Mouse (Mus musculus) thymus, adult 2 months (tissue): ENCODE results near the gene Med11.

ENCODE experiments used
- CTCF ChIP-seq: fragments of 200-500 bp; IDR thresholded peaks from 2 replicates; pipeline ENCODE4 v1.5.1; 2012; ENCODE audit warnings: mild to moderate bottlenecking, control low read depth, low read length, moderate library complexity, borderline replicate concordance; ENCODE audit not compliant: control insufficient read depth, poor library complexity, insufficient read depth; ENCODE audit errors: extremely low read depth
- POLR2A ChIP-seq: fragments of 200-500 bp; IDR thresholded peaks from 2 replicates; pipeline ENCODE4 v1.6.1; 2012; ENCODE audit warnings: mild to moderate bottlenecking, low read length, control low read depth, moderate library complexity; ENCODE audit not compliant: control insufficient read depth, poor library complexity, insufficient read depth; ENCODE audit errors: extremely low read depth

DNA sequence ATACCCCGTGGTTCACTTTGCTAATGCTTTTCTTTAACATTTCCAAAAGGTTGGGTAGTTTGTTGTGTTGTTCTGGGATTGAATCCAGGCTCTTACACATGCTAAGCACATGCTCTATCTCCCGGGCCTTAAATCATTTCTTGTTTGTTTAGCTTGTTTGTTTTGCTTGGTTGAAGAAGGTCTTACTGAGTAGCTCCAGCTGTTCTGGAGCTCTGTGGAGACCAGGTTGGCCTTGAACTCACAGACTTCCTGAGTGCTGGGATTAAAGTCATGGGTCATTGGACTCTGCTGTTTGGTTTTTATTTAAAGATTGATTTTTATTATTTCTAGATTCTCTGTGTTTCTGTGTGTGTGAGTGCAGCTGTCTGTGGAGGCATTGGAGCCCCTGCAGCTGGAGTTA is 33.8 kb downstream of the Med11 start:
- TF ChIP-seq CTCF (no peak), POLR2A (no peak)
